Mouse (Mus musculus): Measurements from ENCODE around the gene Mthfd1. TPM values are rescaled to one million over a fixed set of nuclear protein-coding genes. Genes with fewer than 3 reads are reported as not detected.

Mthfd1 gene
- total RNA-seq, 2 experiments from 2014 or later, result 28.4 to 28.9 TPM

- intact Hi-C loops (cut with DNase I), result no loop called here
- no peak for DNase-seq
Observed at GRCm38 (mm10) chr12:76297830-76298229, 42.7 kb downstream of the Mthfd1 start.

GRCm38 (mm10) chr12:76299361-76299906 is 44.3 kb downstream of the Mthfd1 start:
- DNase-seq, result no peak

GRCm38 (mm10) chr12:76300367-76300766 is 45.3 kb downstream of the Mthfd1 start:
- DNase-seq, result no peak
- intact Hi-C loops (cut with DNase I), result no loop called here

More at GRCm38 (mm10) chr12:76299361-76299906, 44.3 kb downstream of the Mthfd1 start:
- intact Hi-C loops (cut with DNase I), result no loop called here

GRCm38 (mm10) chr12:76303474-76303873 is 48.4 kb downstream of the Mthfd1 start:
- intact Hi-C loops (cut with DNase I), result no loop called here
- no peak for DNase-seq

GRCm38 (mm10) chr12:76304199-76304598 is 49.1 kb downstream of the Mthfd1 start:
- intact Hi-C loops (cut with DNase I), result no loop called here
- no peak for DNase-seq

- intact Hi-C loops (cut with DNase I), result no loop called here
- DNase-seq, result no peak
Observed at GRCm38 (mm10) chr12:76305107-76305506, 50.0 kb downstream of the Mthfd1 start.

GRCm38 (mm10) chr12:76306852-76307561 is 51.9 kb downstream of the Mthfd1 start:
- DNase-seq, result no peak
- intact Hi-C loops (cut with DNase I), result no loop called here

- intact Hi-C loops (cut with DNase I), result no loop called here
- DNase-seq, result no peak
Observed at GRCm38 (mm10) chr12:76307964-76308363, 52.9 kb downstream of the Mthfd1 start.

- intact Hi-C loops (cut with DNase I), result no loop called here
- no peak for DNase-seq
Observed at GRCm38 (mm10) chr12:76308436-76308835, 53.3 kb downstream of the Mthfd1 start.

- no peak for DNase-seq
- intact Hi-C loops (cut with DNase I), result no loop called here
Observed at GRCm38 (mm10) chr12:76310007-76310406, 54.9 kb downstream of the Mthfd1 start.

GRCm38 (mm10) chr12:76310633-76311032 is 55.5 kb downstream of the Mthfd1 start:
- no peak for DNase-seq
- intact Hi-C loops (cut with DNase I), result no loop called here

- no peak for DNase-seq
- intact Hi-C loops (cut with DNase I), result no loop called here
Observed at GRCm38 (mm10) chr12:76311227-76311626, 56.1 kb downstream of the Mthfd1 start.

GRCm38 (mm10) chr12:76311951-76312350 is 56.9 kb downstream of the Mthfd1 start:
- intact Hi-C loops (cut with DNase I), result no loop called here
- DNase-seq, result no peak

- intact Hi-C loops (cut with DNase I), result no loop called here
- DNase-seq, result no peak
Observed at GRCm38 (mm10) chr12:76318282-76319212, 63.4 kb downstream of the Mthfd1 start.

- peak; percentile 62 for DNase-seq
- intact Hi-C loops (cut with DNase I), result loop anchor here (2.0 kb wide), 1 partner anchor 14 kb away; no protein-coding TSS in a partner anchor
Observed at GRCm38 (mm10) chr12:76324679-76325431, 69.8 kb downstream of the Mthfd1 start, which contains the start of gene Akap5. TSS of gene Akap5 (plus strand) at chr12:76324891.

GRCm38 (mm10) chr12:76326437-76327220 is 71.5 kb downstream of the Mthfd1 start:
- intact Hi-C loops (cut with DNase I), result no loop called here
- no peak for DNase-seq

- DNase-seq, result no peak
- intact Hi-C loops (cut with DNase I), result no loop called here
Observed at GRCm38 (mm10) chr12:76328567-76329354, 73.7 kb downstream of the Mthfd1 start.

- no peak for DNase-seq
- intact Hi-C loops (cut with DNase I), result no loop called here
Observed at GRCm38 (mm10) chr12:76333688-76334087, 78.6 kb downstream of the Mthfd1 start.

- no peak for DNase-seq
- intact Hi-C loops (cut with DNase I), result no loop called here
Observed at GRCm38 (mm10) chr12:76335641-76336040, 80.5 kb downstream of the Mthfd1 start.
